Mouse (Mus musculus): ENCODE measurements around the gene Henmt1.

The Henmt1 gene

GRCm38 (mm10) chr3:108939573-108939972, at the start of gene Henmt1:
Gene Henmt1, plus strand, starts transcription at chr3:108939873.
- CTCF ChIA-PET, result interaction anchor here (0.7 kb wide), 1 partner anchor 15 kb away, joined by 5 read pairs; no protein-coding TSS in a partner anchor

GRCm38 (mm10) chr3:108889908-108890307, 49.8 kb upstream of the Henmt1 start, which contains the start of gene Fndc7:
Gene Fndc7, minus strand, starts transcription at chr3:108890008.
- CTCF ChIA-PET, result interaction anchor here (0.5 to 0.6 kb wide), 2 partner anchors 8 to 72 kb away, joined by 4 to 11 read pairs; no protein-coding TSS in a partner anchor

GRCm38 (mm10) chr3:108892080-108892479, 47.6 kb upstream of the Henmt1 start:
- CTCF ChIA-PET, result interaction anchor here (0.6 kb wide), 1 partner anchor 11 kb away, joined by 3 read pairs; no protein-coding TSS in a partner anchor

DNA sequence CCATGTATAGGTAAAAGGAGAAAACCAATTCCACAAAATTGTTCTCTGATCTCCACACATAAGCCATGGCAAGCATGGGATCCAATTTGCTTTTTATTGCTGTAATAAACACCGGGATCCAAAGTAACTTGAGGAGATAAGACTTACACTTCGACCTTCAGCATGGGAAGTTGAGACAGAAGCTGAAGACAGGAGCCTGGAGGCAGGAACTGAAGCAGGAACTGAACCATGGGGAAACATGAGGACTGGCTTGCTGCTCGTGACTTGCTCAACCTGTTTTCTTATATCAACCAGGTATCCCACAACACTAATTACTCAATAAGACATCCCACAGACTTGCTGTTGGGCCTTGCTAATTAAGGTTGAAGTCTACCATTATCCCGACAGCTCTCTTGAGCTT, 46.8 kb upstream of the Henmt1 start:
- CTCF ChIA-PET, result no interaction called here

DNA sequence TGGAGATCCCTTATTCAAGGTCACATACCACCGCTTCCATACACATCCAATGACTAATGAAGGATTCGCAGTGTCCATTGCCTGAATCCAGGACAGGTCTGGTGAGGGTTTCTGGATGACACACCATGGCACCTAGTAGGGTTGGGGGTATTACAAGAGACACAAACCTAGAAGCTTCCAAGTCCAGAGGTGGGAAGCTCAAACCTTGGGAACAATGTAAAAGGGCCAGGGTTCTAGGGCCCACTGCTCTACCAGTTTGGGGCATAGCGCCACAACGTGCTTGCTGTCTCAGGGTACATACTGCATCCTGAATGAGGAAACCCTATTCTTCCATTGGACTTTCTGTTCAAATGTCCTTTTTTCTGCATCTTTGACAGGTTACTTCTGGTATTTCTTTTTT, 41.0 kb upstream of the Henmt1 start:
- CTCF ChIA-PET, result interaction anchor here (1.0 kb wide), 1 partner anchor 24 kb away, joined by 3 read pairs; no protein-coding TSS in a partner anchor

DNA sequence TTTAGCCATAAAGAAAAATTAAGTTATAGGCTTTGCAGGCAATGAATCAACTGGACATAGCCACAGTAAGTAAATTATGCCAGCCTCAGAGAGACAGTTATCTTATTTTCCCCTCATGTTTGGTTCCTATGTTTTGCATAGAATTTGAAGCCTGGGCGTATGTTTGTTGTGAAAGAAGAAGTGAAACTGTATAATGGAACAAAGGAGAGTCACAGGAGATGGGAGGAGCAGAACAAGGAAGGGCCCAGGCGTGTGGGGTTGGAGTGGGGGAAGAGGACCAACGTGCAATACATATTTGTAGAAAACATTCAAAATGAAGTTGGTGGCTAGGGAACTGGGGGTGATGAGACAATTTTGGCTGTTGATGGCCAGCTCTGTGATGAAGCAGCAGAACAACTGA, 39.5 kb upstream of the Henmt1 start:
- CTCF ChIA-PET, result interaction anchor here (1.0 kb wide), 1 partner anchor 9 kb away, joined by 4 read pairs; no protein-coding TSS in a partner anchor

DNA sequence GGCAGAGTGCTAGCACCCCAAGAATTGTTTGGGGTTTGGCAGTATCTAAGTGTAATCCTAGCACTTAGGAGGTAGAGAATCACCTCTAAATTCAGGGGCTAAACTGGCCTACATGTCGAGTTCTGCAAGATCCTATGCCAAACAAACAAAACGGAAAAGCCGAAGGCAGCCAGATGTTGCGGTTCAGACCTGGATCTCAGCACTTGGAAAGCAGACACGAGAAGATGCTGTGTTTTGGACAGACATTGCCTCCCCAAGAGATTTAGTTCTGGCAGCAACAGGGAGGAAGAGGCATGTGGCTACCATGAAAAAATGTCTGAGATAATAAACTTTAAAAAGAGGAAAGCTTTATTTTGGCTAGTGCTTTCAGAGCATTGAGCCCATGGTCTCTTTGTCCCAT, 39.0 kb upstream of the Henmt1 start:
- CTCF ChIA-PET, result interaction anchor here (1.0 kb wide), 1 partner anchor 8 kb away, joined by 4 read pairs; no protein-coding TSS in a partner anchor

DNA sequence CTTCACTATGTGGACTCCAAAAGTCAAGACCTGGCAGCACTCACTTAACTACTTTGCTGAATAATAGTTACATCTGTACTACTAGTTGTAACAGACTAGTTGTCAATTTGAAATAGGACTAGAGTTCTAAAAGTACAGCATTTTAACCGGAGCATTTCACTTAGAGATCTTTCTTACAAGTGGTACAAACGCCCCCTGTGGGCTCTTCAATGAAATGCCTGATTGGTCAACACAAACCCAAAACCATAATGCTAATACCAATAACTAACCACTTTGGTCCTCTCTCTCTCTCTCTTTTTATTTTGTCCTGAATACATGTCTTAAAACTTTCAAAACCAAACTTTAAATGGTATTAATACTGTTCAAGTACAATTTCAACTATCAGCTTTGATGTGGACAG, 37.6 kb upstream of the Henmt1 start:
- CTCF ChIA-PET, result no interaction called here

DNA sequence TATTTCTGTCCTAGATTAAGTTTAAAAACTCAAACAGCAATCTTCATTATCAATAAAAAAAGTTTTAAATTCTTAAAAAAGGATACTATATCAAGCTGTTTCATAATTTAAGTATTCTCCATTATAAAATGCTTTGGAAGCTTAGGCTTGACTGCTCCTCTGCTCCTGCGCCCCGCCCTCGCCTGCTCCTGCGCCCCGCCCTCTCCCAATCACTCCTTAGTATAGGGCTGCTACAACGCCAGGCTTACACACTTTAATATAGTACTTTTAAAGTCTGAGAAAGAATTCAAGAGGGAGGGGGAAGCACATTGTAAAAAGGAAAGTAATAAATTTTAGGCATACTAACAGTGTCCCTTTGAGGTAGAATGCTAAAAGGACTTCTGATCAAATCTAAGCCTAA, 36.7 kb upstream of the Henmt1 start:
- CTCF ChIA-PET, result interaction anchor here (0.6 kb wide), 1 partner anchor 1936 kb away, joined by 4 read pairs; no protein-coding TSS in a partner anchor

DNA sequence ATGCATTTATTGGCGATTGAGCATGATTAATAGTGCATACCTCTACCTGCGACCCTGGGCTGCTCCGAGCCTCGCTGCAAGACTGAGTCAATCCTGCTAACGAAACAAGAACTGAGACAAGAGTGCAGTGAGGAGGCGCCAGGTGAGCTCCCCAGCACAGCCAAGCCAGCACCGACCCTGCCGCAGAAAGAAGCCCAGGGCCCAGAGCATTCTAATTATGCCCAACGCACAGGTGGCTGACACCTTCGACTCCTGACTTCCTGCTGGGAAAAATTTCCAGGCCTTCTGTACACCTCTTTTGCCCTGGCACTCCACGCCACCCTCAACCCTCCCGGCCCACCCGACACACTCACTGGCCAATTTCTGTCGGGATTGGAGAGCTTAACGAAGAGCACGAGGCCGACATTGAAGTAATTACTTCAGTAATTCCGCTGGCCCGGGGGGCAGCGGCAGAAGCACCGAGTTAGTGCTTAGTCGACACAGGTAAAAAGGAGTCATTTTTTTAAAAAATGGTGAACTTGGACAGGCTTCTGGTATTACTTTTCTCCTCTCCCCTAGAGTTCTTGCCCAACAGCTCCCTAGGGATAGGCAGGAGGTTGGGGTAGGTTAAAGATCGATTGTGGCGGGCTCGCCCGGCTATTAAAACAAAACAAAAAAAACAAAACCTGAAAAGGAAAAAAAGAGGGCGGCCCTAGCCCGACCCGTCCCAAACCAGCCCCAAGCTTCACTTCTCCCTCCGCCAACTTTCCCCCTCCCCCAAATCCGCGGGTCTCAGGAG, 29.2 kb upstream of the Henmt1 start:
- CTCF ChIA-PET, result interaction anchor here (0.6 to 1.3 kb wide), 4 partner anchors 16 to 527 kb away, joined by 4 to 8 read pairs (median 4); partner anchors contain the start of gene Stxbp3

- CTCF ChIA-PET, result interaction anchor here (0.6 to 1.3 kb wide), 5 partner anchors 17 to 528 kb away, joined by 3 to 8 read pairs (median 4); partner anchors contain the start of gene Stxbp3
These were observed 28.6 kb upstream of the Henmt1 start for GRCm38 (mm10) chr3:108911081-108911547.

- CTCF ChIA-PET, result interaction anchor here (0.6 to 1.2 kb wide), 5 partner anchors 55 to 591 kb away, joined by 3 to 7 read pairs (median 4); no protein-coding TSS in a partner anchor
These were observed 27.9 kb upstream of the Henmt1 start, which contains the start of gene Prpf38b for GRCm38 (mm10) chr3:108911548-108912413. Gene Prpf38b, minus strand, starts transcription at chr3:108911727.

DNA sequence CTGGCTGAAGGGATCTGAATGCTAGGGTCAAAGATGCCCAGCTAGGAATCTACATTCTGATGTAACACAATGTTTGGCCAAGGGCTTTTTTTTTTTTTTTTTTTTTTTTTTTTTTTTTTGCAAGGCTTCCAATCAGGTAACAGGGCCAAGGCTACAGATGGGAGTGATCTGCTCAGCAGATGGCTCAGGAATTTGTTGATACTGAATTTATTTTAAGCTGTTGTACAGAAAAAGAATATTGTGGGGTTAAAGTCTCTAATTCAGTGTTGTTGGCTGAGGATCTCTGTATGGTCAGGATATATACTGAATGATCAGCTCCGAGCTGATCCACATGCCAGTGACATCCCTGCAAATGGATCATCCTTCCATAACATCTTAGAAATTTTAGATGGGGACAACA, 23.7 kb upstream of the Henmt1 start:
- CTCF ChIA-PET, result interaction anchor here (0.7 kb wide), 1 partner anchor 276 kb away, joined by 5 read pairs; no protein-coding TSS in a partner anchor

- CTCF ChIA-PET, result no interaction called here
These were observed 22.8 kb upstream of the Henmt1 start for GRCm38 (mm10) chr3:108916857-108917256.

- CTCF ChIA-PET, result no interaction called here
These were observed 21.7 kb upstream of the Henmt1 start for GRCm38 (mm10) chr3:108917986-108918385.

DNA sequence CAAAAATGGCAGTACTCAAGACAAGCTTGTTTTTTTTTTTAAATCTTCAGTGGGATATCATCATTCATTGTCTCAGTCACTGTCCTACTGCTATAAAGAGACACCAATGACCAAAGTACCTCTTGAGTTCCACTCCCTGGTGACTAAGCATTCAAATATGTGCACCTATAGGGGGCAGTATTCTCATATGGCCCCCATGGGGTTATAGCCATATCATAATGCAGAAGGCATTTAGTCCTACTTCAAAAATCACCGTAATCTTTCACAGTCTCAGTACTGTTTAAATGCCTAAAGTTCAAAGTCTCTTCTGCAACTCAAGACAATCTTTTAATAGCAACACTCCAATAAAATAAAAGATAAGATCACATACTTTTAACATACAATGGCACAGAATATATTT, 20.8 kb upstream of the Henmt1 start:
- CTCF ChIA-PET, result no interaction called here

GRCm38 (mm10) chr3:108920442-108921070, 19.1 kb upstream of the Henmt1 start:
- CTCF ChIA-PET, result no interaction called here

DNA sequence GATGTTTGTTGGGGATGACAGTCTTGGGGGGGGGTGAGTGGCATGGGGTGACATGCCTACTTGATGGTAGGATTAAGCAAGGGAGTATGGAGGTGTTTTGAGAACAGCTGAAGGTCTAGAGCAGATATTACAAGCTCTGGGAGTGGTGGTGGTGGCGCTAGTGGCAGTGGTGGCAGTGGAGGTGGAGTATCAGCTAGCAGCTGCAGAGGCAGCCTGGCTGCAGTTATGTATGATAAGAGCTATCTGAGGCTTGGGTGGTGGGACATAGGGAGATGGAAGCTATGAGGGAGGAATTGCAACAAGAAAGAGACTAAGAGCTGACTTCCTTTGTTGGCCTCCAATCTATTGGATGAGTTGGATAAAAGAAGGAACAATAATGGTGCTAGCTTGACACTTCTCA, 17.9 kb upstream of the Henmt1 start:
- CTCF ChIA-PET, result no interaction called here

GRCm38 (mm10) chr3:108925677-108926076, 14.0 kb upstream of the Henmt1 start:
- CTCF ChIA-PET, result no interaction called here

- CTCF ChIA-PET, result no interaction called here
These were observed 13.4 kb upstream of the Henmt1 start for GRCm38 (mm10) chr3:108926308-108926707.

GRCm38 (mm10) chr3:108933557-108933956, 6.1 kb upstream of the Henmt1 start:
- CTCF ChIA-PET, result no interaction called here

All from spleen, embryonic (tissue).